Mouse (Mus musculus): ENCODE results near the gene Tmem198.

Gene Tmem198

GRCm38 (mm10) chr1:75478916-75479634, at the start of gene Tmem198, which contains the start of gene Chpf:
Tmem198 (plus strand) TSS chr1:75479532.
Chpf (minus strand) TSS chr1:75479307.
- ATAC-seq (ENCODE audit: low TSS enrichment) = peak; percentile 62

GRCm38 (mm10) chr1:75435475-75436328, 43.6 kb upstream of the Tmem198 start, which contains the start of gene Gmppa:
Gmppa (plus strand) TSS chr1:75435930.
- ATAC-seq (ENCODE audit: low TSS enrichment) = peak; percentile 91

GRCm38 (mm10) chr1:75438782-75439181, 40.5 kb upstream of the Tmem198 start:
- no peak for ATAC-seq (ENCODE audit: low TSS enrichment)

GRCm38 (mm10) chr1:75440661-75441060, 38.7 kb upstream of the Tmem198 start:
- ATAC-seq (ENCODE audit: low TSS enrichment) = no peak

- no peak for ATAC-seq (ENCODE audit: low TSS enrichment)
Measured at GRCm38 (mm10) chr1:75441471-75441996, 37.8 kb upstream of the Tmem198 start.

GRCm38 (mm10) chr1:75442171-75442570, 37.2 kb upstream of the Tmem198 start:
- ATAC-seq (ENCODE audit: low TSS enrichment) = no peak

GRCm38 (mm10) chr1:75442811-75443210, 36.5 kb upstream of the Tmem198 start:
- no peak for ATAC-seq (ENCODE audit: low TSS enrichment)

GRCm38 (mm10) chr1:75443247-75444024, 35.9 kb upstream of the Tmem198 start:
- no peak for ATAC-seq (ENCODE audit: low TSS enrichment)

GRCm38 (mm10) chr1:75444208-75444607, 35.1 kb upstream of the Tmem198 start:
- ATAC-seq (ENCODE audit: low TSS enrichment) = no peak

GRCm38 (mm10) chr1:75445141-75445701, 34.1 kb upstream of the Tmem198 start:
- peak; percentile 61 for ATAC-seq (ENCODE audit: low TSS enrichment)

GRCm38 (mm10) chr1:75445751-75446611, 33.4 kb upstream of the Tmem198 start:
- ATAC-seq (ENCODE audit: low TSS enrichment) = peak; percentile 48; the same call in 1 of the 2 replicates

- no peak for ATAC-seq (ENCODE audit: low TSS enrichment)
Measured at GRCm38 (mm10) chr1:75446656-75447055, 32.7 kb upstream of the Tmem198 start.

GRCm38 (mm10) chr1:75447265-75448051, 31.9 kb upstream of the Tmem198 start:
- ATAC-seq (ENCODE audit: low TSS enrichment) = peak; percentile 25; the same call in 1 of the 2 replicates

GRCm38 (mm10) chr1:75448052-75448431, 31.3 kb upstream of the Tmem198 start:
- ATAC-seq (ENCODE audit: low TSS enrichment) = no peak

- no peak for ATAC-seq (ENCODE audit: low TSS enrichment)
Measured at GRCm38 (mm10) chr1:75448937-75449336, 30.4 kb upstream of the Tmem198 start.

- ATAC-seq (ENCODE audit: low TSS enrichment) = no peak
Measured at GRCm38 (mm10) chr1:75449377-75450135, 29.8 kb upstream of the Tmem198 start.

GRCm38 (mm10) chr1:75450314-75451005, 28.9 kb upstream of the Tmem198 start, which contains the start of gene Asic4:
Asic4 (plus strand) TSS chr1:75450436.
- ATAC-seq (ENCODE audit: low TSS enrichment) = no peak

- ATAC-seq (ENCODE audit: low TSS enrichment) = no peak
Measured at GRCm38 (mm10) chr1:75451900-75452299, 27.4 kb upstream of the Tmem198 start.
